Mouse (Mus musculus) spleen, postnatal 4 days (tissue): Measurements from ENCODE around the gene Abi1.
"Not testable (repeated sequence)": the region's sequence is repeated elsewhere in the genome, so short reads cannot be mapped to it uniquely, and the experiment has no call there.

Experiments
- DNase-seq, 2 experiments: peaks; one replicate each; pipeline ENCODE4 v3.0.0; 2022; ENCODE audit warnings: low spot score in 2 of 2

Abi1 gene

DNA sequence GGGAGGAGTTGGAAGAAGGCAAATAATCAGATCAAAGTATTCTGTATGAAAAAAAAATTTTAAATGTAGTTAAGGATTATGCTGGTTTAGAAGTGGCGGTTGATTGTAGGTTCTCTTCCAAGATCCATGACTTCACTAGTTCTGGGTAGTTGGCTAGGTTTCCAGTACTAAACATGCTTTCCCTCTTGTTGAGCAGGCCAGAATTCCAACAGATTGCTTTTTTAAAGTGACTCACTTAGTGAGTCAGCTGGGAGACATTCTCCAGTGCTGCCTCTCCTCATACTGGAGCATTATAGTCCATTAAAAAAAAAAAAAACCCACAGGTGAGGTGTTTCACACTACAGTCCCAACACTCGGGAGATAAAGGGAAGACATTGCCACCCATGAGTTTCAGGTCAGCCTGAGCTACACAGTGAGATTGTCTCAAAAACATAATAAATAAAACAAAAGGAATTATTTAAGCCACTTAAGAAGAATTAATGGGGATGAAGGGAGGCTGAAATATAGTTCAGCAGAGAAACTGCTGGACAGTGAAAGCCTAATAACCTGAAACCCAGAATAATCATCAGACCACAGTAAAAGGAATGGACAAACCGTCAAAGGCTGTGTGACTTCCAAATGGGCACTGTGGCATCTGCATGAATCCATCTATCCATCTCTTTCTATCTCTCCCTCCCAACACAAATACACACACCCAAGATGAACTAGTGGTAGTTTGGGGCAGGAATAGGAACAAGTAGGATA is 5.2 kb downstream of the Abi1 start:
- no peak for DNase-seq

DNA sequence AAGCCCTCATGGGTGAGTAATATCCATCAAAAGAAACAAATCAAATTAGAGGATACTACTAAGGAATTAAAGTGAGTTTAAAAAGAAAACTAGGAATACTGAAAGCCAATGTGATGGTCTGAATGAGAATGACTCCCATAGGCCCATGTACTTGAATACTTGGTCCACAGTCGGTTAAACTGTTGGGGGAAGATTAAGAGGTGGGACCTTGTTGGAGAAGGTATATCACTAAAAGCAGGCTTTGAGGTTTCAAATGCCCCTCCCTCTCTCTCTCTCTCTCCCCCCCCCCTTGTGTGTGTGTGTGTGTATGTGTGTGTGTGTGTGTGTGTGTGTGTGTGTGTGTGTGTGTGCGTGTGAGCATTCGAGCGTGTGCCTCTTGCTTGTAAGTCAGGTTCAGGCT is 9.4 kb downstream of the Abi1 start:
- no peak for DNase-seq

DNA sequence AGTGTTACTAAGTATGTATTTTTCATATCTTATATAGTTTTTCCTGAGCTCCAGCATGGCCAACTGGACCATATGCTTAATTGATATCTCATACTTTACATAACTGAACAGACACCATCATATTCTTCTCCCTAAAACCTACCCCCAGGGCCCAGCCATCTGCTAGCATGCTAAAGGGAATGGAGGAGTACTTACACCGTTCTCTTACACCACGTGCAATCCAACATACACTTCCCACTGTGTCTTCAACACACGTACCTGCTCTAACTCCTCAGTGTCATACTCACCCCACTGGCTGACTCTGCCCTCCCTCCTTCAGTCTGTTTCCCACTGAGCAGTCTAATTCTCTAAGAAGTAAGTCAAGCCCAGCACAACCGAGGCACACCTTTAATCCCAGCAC is 11.2 kb downstream of the Abi1 start:
- no peak for DNase-seq

DNA sequence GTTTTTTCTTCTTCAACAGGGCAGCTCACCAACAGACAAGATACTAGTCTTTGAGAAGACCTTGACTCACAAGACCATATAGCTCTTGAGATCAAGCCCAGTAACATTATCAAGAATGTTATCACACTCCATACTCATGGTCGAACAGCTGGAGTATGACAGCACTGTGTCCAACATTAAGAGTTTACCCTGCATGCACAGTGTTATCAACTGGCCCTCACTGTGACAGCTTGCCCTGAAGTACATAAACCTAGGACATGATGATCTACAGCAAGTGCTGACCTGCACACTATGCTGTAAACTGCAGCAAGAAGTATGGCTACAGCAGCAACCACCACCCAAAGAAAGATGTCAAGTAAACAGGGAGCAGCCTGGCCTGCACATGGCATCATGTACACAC is 13.7 kb downstream of the Abi1 start:
- no peak for DNase-seq

DNA sequence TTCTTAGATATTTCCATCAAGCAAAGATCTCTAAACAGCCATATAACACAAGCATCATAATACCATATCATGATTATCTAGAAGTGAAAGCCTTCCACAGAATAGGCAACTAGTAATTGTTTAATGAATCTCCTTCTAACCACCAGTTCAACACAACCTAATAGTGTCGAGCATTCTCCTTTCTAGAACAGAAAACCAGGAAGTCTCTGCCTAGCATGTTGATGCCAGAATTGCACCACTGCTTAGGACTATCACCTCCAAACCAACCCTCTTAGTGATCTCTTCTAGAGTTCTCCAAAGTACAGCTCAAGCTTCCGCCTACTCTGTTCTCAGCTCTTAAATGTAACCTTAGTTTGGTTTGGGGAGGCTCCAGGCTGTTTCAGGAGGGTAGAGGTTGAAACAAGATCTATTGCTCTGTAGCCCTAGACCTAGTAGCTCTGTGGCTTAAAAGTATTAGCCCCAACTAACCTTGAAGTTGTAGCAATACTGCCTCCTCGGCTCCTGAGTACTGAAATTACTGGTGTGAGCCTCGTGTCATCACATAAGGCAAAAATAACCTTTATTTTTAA is 16.2 kb downstream of the Abi1 start:
- no peak for DNase-seq

DNA sequence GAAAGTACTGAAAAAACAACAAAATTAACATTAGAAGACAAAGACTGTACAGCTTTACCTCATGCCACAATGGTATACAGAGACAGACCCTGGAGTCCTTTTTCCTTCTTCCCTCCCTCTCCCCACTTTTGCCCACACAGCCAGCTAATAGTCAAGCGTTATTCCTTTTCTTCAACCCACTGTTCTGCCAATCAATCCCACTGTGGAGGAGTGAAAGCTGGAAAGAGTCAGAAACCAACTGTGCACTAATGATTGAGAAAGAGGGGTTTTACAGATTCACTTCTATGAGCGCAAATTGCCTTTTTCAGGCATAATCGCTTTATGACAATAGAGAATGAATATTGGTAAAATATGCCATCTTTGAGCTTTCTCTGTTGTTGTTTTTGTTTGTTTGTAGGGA is 17.0 kb downstream of the Abi1 start:
- DNase-seq: no peak

DNA sequence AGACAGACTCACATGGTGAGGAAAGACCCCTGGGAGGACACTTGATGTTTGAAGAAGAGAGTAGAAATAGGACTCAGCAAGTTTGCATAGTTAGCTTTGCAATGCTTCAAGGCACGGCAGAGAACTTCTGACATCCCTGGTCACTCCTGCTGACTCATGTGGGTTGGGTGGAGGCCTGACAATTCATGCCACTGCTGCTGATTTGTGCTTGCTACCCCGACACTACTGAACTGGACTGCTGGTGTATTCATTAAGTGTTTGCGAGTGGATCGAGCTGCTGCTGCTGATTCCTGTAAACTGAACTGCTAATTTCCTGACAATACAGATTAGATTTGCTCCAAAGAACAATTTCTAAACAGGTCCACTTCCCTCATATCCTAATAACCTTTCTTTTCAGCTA is 18.3 kb downstream of the Abi1 start:
- no peak for DNase-seq

DNA sequence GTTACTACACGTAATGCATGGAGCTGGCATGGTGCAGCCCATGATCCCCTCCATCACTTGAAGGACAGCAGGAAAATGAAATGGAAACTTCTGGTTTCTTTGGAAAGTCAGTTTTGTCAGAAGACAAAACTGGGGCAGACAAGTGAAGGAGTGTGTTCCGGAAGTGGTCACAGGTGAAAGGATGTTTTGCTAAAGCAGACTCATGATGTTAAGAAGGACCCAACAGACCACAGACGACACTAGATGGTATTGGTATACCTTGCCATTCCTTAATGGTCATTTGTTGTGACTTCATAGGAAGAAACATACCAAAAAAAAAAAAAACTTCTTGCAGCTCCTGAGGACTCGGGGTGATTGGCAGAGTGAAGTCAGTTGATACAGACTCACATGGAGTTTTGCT is 18.7 kb downstream of the Abi1 start:
- no peak for DNase-seq

DNA sequence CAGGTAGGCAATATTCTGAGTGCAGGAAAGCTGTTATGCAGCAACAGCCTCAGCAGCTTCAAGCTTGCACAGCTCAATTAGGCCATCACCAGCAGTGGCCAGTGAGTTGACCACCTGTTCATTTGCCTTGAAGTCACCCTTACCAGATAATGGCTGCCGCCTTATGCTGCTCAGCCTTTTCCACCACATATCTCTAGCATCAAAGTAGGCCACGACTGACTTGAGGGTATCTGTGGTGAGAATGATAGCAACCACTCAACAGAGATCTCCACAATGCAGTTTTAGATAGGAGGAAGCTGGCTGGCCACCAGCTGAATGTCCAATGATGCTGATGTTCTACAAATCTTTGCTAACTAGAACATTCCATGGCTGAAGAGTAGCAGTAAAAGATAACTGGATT is 20.9 kb downstream of the Abi1 start:
- no peak for DNase-seq

DNA sequence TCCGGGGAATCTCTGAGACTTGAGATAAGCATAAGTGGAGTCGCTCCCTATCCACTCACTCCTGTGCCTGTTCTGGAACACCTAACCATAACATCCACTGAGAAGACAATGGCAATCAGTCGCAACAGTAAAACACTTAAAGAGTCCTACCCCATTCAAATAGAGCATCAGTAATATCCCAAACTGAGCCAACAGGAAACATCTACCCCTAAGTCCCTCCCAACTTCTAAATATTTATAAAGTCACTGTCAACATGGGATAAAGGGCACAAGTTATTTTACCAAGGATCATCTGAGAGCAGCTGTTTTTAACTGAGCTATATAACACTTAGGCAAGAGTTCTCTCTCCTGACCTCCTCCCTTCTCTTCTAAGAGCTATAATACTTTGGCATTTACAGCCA is 23.9 kb downstream of the Abi1 start:
- no peak for DNase-seq

DNA sequence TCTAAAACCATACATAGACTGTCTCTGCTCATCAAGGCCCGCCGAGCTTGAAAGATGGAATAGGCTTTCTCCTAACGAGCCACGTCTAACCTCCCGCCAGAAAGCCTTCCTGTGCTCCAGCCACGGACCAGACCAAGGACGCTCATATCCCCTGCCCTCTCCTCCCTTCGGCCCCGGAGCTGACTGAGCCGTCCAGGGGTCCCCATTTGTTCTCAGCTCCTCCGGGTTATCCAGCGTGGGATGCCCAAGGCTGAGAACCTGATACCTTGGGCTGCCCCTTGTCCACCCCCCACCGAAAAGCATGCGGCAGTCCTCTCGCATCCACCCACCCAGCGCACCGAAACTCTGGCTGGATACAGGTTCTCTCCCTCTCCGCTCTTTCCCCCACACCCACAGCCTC is 24.7 kb downstream of the Abi1 start:
- DNase-seq: no peak

DNA sequence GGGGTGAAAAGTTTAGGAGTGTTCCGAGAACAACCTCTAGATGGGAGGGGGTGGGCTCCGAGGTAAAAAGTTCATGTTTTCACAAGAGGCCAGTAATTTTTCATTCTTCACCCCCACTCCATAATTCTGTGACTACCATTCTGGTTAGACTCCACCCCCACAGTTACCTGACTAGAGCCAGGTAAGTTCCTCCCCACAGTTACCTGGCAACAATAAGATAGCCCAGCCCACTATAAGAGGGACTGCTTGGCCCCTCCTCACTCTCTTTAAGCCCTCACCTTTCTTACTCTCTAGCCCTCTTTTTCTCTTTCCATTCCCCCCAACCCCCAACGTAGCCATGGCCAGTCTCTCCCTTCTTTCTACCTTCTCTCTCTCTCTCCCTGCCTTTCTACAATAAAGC is 25.1 kb downstream of the Abi1 start:
- not testable (repeated sequence) for DNase-seq

DNA sequence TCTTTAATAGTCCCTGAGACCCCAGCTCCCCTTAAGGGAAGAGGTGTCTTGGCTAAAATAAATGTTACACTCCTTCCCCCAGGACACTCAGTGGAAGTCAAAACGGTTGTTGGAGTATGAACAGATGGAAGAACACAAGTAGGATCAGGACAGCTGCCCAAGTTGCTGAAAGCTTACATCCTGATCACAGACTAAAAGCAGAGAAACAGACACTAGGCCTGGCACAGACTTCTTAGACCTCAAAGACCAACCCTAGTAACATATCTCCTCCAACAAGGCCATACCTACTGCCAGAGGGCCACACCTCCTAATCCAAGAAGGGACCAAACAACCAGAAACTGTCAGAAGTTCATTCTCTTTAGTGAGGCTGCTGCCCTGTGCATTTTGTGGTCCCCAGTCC is 31.8 kb downstream of the Abi1 start:
- peak in 1 of 2 experiments; percentile 28 for DNase-seq

DNA sequence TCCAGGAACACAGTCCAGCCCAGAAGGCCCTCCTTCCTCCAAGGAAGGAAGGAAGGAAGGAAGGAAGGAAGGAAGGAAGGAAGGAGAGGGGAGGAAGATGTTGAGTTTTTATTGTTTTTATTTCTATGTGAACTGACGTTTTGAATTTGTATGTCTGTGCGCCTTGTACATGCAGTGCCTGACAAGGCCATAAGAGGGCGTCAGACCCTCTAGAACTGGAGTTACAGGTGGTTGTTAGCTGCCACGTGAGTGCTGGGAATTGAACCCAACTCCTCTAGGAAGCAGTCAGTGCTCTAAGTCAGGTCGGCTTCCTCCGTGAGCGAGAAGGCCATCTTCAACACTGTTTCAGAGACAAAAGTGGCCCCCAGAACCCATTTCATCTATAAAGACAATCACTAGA is 32.5 kb downstream of the Abi1 start:
- no peak for DNase-seq

DNA sequence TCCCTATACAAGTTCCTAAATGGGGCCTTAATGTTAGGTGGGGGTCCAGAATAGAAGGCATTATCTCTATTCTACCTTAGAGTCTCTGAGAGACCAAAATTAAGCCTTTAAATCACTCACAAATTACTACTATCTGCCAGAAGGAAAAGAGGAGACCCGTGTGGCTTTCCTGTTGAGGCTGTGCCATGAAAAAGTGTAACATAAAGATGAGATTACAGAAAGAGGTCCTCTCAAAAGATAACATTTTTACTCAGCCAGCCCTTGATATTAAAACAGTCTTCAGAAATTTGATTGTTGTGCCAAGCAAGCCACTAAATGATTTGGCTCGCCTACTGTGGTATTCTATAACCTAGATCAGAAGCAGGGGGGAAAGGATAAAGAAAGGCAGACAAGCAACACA is 32.9 kb downstream of the Abi1 start:
- DNase-seq: no peak

DNA sequence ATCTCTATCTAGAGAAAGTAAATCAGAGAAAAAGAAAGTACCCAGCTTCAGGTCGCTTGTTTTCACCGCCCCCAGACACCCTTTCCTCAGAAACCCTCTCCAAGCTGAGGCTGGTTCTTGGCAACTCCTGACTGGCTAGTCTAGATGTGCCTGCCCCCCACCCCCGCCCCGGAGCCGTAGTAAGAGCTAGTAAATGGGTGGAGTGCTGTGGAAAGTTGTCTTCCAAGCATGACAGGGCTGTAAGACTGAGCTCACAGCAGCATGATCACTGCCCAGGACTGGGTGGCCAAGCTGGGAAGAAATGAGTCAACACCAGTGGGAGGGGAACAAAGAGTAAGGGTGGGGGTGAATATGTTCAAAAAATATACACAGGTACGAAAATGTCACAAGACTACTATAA is 33.8 kb downstream of the Abi1 start:
- DNase-seq: no peak

DNA sequence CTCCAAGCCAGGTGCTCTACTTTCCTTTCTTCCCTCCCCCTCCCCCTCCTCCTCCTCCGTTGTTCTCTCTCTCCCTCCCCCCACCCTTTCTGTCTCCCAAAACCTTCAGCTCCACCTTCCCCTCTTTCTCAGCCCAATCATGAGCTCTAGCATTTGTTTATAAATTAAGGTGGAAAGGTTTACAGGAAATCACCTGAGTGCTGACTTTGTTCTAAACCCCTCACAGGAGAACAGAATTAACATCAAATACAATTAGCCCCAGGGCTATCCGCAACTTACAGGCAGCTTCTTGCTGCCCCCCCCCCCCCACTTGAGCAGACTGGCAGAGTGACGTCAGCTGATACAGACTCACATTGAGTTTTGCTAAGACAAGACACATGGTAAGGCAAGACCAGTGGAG is 37.4 kb downstream of the Abi1 start:
- no peak for DNase-seq

DNA sequence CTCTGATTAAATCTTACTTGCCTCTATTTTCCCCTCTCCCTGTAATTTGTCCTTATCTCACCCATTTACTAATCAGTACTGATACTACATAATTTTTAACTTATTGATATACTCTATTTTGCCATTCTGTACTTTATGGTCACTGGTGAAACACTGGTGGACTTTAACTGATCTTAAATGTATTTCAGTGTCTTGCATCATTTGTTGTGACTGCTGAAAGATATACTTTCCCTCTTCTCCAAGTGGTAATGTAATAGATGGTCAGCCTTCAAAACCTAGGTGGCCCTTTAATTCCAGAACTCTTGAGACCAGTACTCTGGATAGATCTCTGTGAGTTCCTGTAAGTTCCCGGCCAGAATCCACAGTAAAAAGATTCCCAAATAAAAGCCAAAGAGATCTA is 40.4 kb downstream of the Abi1 start:
- DNase-seq: no peak

DNA sequence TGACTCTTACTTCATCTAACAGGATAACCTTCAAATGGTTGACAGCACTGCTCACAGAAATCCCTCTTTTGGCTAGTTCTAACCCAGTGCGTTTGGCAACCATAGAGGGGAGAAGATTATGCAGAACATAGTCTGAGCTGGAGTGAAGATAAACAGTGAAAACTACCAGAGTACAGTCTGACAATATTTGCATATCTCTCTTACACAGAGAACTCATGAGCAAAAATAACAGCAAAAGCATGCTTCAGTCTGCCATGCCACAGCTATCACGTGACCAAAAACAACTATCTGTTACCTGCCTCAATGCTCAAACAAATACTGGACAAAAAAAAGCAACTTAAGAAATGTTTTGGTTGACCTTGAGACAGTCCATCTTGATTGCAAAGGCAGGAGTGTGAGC is 41.2 kb downstream of the Abi1 start:
- DNase-seq: no peak

DNA sequence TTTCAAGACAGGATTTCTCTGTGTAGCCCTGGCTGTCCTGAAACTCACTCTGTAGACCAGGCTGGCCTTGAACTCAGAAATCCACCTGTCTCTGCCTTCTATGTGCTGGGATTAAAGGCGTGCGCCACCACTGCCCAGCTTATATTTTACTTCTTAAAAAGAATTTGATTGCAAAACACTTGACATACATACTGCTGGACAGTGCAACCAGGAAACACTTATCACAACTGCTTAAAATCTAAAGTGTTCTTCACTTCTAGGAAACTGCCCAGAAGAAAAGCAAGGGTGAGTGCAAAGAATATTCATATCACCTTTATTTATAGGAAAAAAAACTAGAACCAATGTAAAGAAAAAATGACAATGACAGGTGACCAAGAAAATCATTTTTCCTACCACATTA is 42.0 kb downstream of the Abi1 start:
- DNase-seq: no peak

DNA sequence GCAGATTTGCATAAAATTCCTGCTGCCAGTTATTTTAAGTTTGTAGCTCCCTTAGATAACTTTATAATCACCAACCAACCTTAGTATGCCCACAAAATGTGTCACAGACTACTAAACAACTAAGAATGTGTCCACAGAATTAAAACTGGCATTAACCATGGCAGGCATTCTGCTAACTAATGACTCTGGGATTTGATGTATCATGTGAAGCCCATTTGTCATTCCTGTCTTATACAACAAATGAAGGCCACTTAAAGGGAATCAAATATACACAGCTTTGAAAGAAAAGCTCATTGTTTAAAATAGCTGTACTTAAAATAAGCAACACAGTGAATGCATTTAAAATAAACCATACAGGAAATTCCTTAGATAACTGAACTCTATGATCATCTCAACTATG is 44.0 kb downstream of the Abi1 start:
- no peak for DNase-seq

DNA sequence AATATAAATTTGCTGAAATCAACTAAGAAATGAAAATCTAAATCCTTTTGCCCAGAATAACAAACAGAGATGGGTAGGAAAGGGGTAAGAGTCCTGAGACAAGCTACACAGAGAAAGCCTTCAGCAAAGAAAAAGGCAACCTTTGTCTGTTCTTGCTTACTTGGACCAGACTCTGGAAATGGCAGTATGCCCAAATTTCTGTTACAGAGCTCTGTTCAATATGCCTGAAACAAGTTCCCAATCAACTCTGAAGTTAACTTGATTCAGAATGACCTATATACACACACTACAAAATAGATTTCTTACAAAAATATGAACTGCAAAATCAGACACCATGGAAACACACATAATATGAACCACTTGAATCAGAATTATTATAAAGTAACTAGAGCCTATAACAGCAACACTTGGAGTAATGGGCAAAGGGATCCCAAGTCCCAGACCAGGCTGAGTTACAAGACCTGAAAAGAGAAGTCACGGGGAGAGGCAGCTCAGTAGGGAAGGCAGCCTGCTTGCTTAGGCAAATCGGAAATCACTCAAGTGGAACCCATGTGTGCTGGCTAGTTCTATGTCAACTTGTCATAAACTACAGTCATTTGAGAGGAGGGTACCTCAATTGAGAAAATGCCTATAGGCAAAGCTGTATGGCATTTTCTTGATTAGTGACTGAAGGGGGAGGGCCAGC is 53.9 kb downstream of the Abi1 start:
- DNase-seq: no peak

DNA sequence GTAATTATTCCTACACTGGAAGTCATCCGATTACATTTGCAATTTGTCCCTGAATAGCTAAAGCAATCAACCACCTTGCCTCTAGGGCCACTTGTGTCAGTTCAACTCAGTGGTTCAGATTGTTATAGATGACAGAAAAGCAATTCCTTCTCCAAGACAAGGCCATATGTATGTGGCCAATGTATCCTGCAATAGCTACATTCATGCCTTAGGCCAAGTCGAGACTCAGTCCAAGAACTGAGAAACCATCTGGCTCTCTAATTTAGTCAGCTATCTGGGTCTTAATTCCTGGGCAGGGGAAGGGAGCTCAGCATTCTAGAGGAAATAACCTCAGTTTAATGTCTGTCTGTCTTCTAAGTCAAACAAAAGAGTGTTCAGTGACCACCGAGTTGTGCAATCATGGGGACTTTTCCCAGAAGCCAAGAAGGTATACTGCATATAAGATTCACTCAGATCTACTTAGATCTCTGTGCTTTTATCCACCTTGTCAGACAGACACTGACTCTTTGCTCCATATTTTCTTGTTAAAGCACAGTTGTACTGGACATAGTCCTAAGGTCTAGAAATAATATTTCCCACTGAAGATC is 62.6 kb downstream of the Abi1 start:
- DNase-seq: no peak
